Mouse (Mus musculus) heart, adult 2 months (tissue): Measurements from ENCODE around the gene Rfx3.

ENCODE experiments used
- CTCF ChIP-seq: fragments of 200-600 bp; IDR thresholded peaks from 2 replicates; pipeline ENCODE4 v1.8.1; 2022; ENCODE audit warnings: antibody characterized with exemption, mild to moderate bottlenecking, moderate library complexity
- EP300 ChIP-seq: fragments of 200-500 bp; IDR thresholded peaks from 2 replicates; pipeline ENCODE4 v1.6.1; 2011; ENCODE audit warnings: low read depth, low read length, control low read depth; ENCODE audit not compliant: insufficient read depth
- POLR2A ChIP-seq: fragments of 200-500 bp; IDR thresholded peaks from 2 replicates; pipeline ENCODE4 v1.6.1; 2011; ENCODE audit warnings: mild to moderate bottlenecking, low read depth, low read length, control low read depth; ENCODE audit not compliant: insufficient read depth

DNA sequence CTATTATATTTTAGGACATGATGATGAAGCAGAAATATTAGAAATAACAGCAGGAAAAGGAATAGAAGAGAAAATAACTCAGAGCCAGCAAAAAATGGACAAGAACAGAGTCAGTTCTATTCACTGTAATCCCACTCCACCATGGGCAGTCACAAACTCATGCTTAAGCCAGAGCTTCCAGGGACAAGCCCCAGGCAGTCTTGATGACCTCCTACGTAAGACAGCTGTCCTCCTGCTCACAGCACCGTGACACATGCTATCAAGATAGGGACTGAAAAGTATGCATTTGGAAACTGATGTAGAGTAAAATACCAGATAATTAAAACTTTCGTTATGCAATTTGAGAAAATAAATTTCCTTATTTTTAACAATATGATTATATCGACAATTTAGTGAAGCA lies 172.9 kb downstream of the Rfx3 start:
- TF ChIP-seq EP300 (no peak), CTCF (no peak), POLR2A (no peak)
